Mouse (Mus musculus): Measurements from ENCODE around the gene Frmd4a. TPM values are rescaled to one million over a fixed set of nuclear protein-coding genes. Genes with fewer than 3 reads are reported as not detected.

Gene Frmd4a
- polyA plus RNA-seq, 1 experiment from 2014 or later: 48.1 TPM

DNA sequence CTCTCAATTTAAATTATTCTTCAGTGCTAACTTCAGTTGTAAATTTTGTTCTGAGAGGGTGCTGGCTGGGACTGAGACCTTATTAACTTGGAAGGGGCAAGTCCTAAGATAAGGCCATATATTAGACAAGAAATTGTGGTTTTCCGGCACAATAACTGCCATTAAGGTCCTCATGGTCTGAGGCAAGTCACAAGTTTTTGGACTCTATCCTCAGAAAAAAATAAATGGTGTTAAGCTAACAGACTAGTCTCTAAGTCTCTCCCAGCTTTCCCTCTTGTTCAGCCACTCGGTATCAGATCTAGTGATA, 493.5 kb downstream of the Frmd4a start:
- no peak for ATAC-seq
- Histone ChIP-seq H3K27me3 (replicated peaks; ENCODE audit: control insufficient read depth, insufficient read depth, low read length) (no peaks in the 10 kb centered on the region), H3K4me3 (ENCODE audit: low read length) (no peak overlapping the region), H3K36me3 (ENCODE audit: control insufficient read depth, insufficient read depth, low read length) (peaks cover 9% of the 10 kb centered on the region), H3K9me3 (ENCODE audit: control insufficient read depth, low read length) (no peaks in the 10 kb centered on the region), H3K4me1 (ENCODE audit: control insufficient read depth, insufficient read depth, low read depth, low read length) (peaks cover 17% of the 10 kb centered on the region), H3K27ac (ENCODE audit: low read depth, low read length) (no peak overlapping the region), H3K4me2 (ENCODE audit: low read length) (no peak overlapping the region), H3K9ac (ENCODE audit: low read depth, low read length) (no peak overlapping the region)
- WGBS: 93% methylated on average over 2 of the region's 2 CpGs

DNA sequence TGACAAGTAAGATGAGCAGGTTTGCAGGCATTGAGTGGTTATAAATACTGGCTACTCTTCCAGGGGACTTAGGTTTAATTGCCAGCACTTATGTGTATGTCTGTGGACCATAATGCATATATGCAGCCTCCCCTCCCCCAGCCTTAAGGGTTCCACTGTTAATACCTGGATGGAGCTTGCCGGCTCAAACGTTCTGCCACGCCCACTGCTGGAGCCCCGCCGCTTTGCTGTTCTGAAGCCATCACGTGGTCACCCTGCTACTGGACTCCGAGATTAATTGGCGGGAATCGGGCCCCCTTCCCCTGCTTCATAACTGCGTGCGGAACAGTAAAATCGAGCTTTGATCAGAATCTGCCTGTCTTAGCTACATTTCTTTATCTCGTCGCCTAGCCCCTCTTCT, 495.1 kb downstream of the Frmd4a start:
- Histone ChIP-seq H3K9ac (ENCODE audit: low read depth, low read length) (no peak overlapping the region), H3K27ac (ENCODE audit: low read depth, low read length) (no peak overlapping the region), H3K4me1 (ENCODE audit: control insufficient read depth, insufficient read depth, low read depth, low read length) (peaks cover 27% of the 10 kb centered on the region), H3K36me3 (ENCODE audit: control insufficient read depth, insufficient read depth, low read length) (peaks cover 3% of the 10 kb centered on the region; the same call in 1 of the 2 replicates), H3K4me2 (ENCODE audit: low read length) (no peak overlapping the region), H3K9me3 (ENCODE audit: control insufficient read depth, low read length) (no peaks in the 10 kb centered on the region), H3K27me3 (replicated peaks; ENCODE audit: control insufficient read depth, insufficient read depth, low read length) (no peaks in the 10 kb centered on the region), H3K4me3 (ENCODE audit: low read length) (no peak overlapping the region)
- 44% methylated on average over 14 of the region's 14 CpGs for WGBS
- no peak for ATAC-seq

DNA sequence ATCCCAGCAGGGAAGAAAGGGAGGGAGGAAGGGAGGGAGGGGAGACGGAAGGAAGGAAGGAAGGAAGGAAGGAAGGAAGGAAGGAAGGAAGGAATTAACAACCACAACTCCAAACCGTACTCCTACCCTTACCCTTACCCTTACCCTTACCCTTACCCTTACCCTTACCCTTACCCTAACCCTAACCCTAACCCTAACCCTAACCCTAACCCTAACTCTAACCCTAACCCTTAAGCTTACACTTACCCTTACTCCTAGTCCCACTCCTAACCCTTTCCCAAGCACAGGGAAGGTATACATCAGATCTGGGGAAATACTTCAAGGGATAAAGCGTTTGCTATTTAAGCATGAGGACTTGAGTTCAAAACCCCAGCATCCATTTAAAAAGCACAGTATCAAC, 498.4 kb downstream of the Frmd4a start:
- Histone ChIP-seq H3K4me3 (ENCODE audit: low read length) (no peak overlapping the region), H3K27ac (ENCODE audit: low read depth, low read length) (no peak overlapping the region), H3K4me2 (ENCODE audit: low read length) (no peak overlapping the region), H3K36me3 (ENCODE audit: control insufficient read depth, insufficient read depth, low read length) (peaks cover 3% of the 10 kb centered on the region; the same call in 1 of the 2 replicates), H3K27me3 (replicated peaks; ENCODE audit: control insufficient read depth, insufficient read depth, low read length) (no peaks in the 10 kb centered on the region), H3K9me3 (ENCODE audit: control insufficient read depth, low read length) (no peaks in the 10 kb centered on the region), H3K9ac (ENCODE audit: low read depth, low read length) (no peak overlapping the region), H3K4me1 (ENCODE audit: control insufficient read depth, insufficient read depth, low read depth, low read length) (peaks cover 11% of the 10 kb centered on the region)
- WGBS: 90% methylated on average over 3 of the region's 3 CpGs
- no peak for ATAC-seq

DNA sequence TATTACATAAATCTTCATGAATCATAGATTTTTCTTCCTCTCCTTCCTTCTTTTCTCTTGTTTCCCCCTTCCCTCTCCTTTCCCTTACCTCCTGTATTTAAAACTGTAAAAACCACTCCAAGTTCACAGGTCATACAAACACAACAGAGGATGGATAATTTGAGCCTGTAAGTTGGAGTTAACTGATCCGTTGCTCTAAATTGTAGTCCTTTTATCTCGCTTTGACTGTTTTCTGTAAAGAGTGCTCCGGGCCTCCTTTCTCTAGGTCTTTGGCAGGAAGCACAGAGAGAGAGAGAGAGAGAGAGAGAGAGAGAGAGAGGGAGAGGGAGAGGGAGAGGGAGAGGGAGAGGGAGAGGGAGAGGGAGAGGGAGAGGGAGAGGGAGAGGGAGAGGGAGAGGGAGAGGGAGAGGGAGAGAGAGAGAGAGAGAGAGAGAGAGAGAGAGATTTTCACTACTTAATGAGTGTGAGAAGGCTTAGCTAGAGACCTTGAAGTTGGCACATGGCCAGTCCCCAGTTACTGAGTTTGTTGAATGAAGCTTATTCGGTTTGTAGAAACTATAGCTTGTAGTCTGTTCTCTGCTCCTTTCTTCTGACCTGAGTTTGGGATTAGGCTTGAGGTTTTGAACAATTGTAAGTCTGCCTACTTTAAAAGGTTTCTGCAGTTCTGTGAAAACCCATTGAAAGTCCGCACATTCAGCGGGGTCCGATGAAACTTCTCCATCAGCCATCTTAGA, 499.5 kb downstream of the Frmd4a start:
- Histone ChIP-seq H3K27ac (ENCODE audit: low read depth, low read length) (peak overlapping the region; percentile 67), H3K9me3 (ENCODE audit: control insufficient read depth, low read length) (no peaks in the 10 kb centered on the region), H3K4me3 (ENCODE audit: low read length) (no peak overlapping the region), H3K4me1 (ENCODE audit: control insufficient read depth, insufficient read depth, low read depth, low read length) (peaks cover 11% of the 10 kb centered on the region), H3K4me2 (ENCODE audit: low read length) (no peak overlapping the region), H3K9ac (ENCODE audit: low read depth, low read length) (no peak overlapping the region), H3K36me3 (ENCODE audit: control insufficient read depth, insufficient read depth, low read length) (peaks cover 6% of the 10 kb centered on the region), H3K27me3 (replicated peaks; ENCODE audit: control insufficient read depth, insufficient read depth, low read length) (no peaks in the 10 kb centered on the region)
- 33% methylated on average over 7 of the region's 7 CpGs for WGBS
- ATAC-seq: peak; percentile 53; the same call in 1 of the 2 replicates

DNA sequence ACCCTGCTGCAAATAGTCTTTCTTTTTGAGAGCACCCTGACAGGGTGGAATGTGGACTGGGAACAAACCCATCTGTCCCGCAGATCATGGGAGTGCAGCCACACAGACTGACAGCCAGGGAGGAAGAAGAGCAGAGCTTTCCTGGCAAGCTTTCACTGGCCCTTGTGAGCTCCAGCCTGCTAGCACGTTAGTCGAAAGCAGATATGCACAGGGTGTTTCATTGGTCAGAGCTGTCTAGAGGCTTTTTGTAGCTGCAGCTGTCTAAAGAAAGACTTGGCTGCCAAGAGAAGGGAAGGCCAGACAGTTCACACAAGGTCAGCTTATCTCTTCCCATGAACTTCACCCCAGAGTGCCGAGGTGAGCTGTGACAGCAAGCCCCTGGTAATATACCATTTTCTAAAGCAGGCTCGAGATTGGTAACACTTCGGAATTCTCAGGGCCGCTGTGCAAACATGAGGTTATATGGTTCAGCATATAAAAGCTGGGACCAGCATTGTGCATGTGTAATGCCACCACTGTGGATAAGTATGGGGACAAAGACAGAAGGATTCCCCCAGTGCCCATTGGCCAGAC, 500.1 kb downstream of the Frmd4a start:
- peak; percentile 67 for ATAC-seq

DNA sequence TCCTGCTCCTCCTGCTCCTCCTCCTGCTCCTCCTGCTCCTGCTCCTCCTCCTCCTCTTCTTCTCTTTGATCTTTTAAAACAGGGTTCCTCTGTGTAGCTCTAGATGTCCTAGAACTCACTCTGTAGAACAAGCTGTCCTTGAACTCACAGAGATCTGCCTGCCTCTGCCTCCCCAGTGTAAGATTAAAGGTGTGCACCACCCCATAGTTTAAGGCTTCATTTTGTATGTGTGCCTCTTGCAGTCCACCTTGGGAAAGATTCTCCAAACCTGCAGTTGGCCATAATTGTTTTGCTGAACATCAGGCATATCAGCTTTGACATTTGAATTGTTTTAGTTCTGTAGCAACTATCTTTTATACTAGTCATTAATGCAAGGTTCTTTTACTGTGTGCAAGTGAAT, 501.0 kb downstream of the Frmd4a start:
- H3K9ac ChIP-seq (ENCODE audit: low read depth, low read length): no peak overlapping the region
- no peak overlapping the region for H3K4me2 ChIP-seq (ENCODE audit: low read length)
- no peaks in the 10 kb centered on the region for H3K9me3 ChIP-seq (ENCODE audit: control insufficient read depth, low read length)
- H3K4me3 ChIP-seq (ENCODE audit: low read length): no peak overlapping the region
- peaks cover 6% of the 10 kb centered on the region for H3K36me3 ChIP-seq (ENCODE audit: control insufficient read depth, insufficient read depth, low read length)
- no peak overlapping the region for H3K27ac ChIP-seq (ENCODE audit: low read depth, low read length)
- peaks cover 11% of the 10 kb centered on the region for H3K4me1 ChIP-seq (ENCODE audit: control insufficient read depth, insufficient read depth, low read depth, low read length)
- no peak for ATAC-seq
- no peaks in the 10 kb centered on the region for H3K27me3 ChIP-seq (replicated peaks; ENCODE audit: control insufficient read depth, insufficient read depth, low read length)

More for the DNA sequence above, 500.1 kb downstream of the Frmd4a start:
- peaks cover 6% of the 10 kb centered on the region for H3K36me3 ChIP-seq (ENCODE audit: control insufficient read depth, insufficient read depth, low read length)
- H3K9ac ChIP-seq (ENCODE audit: low read depth, low read length): no peak overlapping the region
- WGBS: 44% methylated on average over 7 of the region's 7 CpGs
- peaks cover 11% of the 10 kb centered on the region for H3K4me1 ChIP-seq (ENCODE audit: control insufficient read depth, insufficient read depth, low read depth, low read length)
- no peaks in the 10 kb centered on the region for H3K9me3 ChIP-seq (ENCODE audit: control insufficient read depth, low read length)
- no peaks in the 10 kb centered on the region for H3K27me3 ChIP-seq (replicated peaks; ENCODE audit: control insufficient read depth, insufficient read depth, low read length)
- H3K27ac ChIP-seq (ENCODE audit: low read depth, low read length): peak overlapping the region; percentile 67
- no peak overlapping the region for H3K4me2 ChIP-seq (ENCODE audit: low read length)
- H3K4me3 ChIP-seq (ENCODE audit: low read length): no peak overlapping the region

DNA sequence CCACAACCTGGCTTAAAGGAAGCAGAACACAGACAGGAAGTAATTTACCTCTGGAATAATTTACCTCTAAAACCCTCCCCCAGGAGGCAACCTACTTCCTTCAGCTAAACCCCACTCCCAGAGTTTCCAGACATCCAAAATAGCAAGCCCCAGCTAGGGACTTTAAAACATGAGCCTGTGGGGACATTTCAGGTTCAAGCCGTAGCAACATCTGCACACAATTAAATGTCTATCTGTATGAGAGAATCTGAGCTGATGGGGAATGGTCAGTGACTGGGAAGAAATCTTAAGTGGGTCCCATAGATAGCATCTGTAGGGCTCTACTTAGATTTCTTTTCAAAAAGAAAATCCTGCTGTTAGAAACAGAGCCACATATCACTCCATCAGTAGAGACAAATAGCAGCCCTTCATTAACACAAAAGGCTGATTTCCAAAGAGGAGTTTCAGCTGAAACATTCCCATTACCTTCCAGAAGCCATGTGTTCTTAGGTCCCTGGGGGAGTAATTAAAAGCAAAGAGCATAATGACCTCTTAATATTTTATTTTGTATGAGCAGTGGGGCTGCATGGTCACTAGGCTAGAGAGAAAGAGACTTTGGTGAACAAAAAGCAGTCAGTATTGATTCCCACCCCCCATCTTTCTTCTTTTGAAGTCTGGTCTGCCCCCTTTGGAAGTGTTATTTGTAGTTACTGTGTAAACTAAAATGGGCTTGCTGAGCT, 505.4 kb downstream of the Frmd4a start:
- 35% methylated on average over 1 of the region's 1 CpGs for WGBS
- H3K4me2 ChIP-seq (ENCODE audit: low read length): no peak overlapping the region
- no peak for ATAC-seq
- H3K27ac ChIP-seq (ENCODE audit: low read depth, low read length): no peak overlapping the region
- H3K36me3 ChIP-seq (ENCODE audit: control insufficient read depth, insufficient read depth, low read length): peaks cover 3% of the 10 kb centered on the region; the same call in 1 of the 2 replicates
- H3K9ac ChIP-seq (ENCODE audit: low read depth, low read length): no peak overlapping the region
- no peaks in the 10 kb centered on the region for H3K27me3 ChIP-seq (replicated peaks; ENCODE audit: control insufficient read depth, insufficient read depth, low read length)
- no peaks in the 10 kb centered on the region for H3K9me3 ChIP-seq (ENCODE audit: control insufficient read depth, low read length)
- H3K4me1 ChIP-seq (ENCODE audit: control insufficient read depth, insufficient read depth, low read depth, low read length): no peaks in the 10 kb centered on the region
- no peak overlapping the region for H3K4me3 ChIP-seq (ENCODE audit: low read length)

DNA sequence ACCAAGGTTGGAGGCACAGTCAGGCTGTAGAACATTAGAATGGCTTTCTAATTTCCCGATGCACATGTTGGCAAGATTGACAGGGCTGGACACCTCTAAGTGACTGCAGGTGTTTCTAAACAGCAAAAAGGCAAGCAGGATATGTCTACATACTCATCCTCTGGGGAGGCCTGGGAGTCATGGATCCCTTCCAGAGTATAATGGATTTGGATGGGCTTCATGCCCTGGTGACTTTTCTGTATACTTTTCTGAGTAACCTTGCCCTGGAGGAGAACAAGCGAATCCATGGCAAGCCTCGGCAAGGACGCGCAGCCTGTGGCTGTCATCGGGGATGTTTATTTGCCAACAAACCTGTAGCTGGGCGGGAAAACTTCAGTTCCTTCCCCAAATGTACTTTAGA, 509.6 kb downstream of the Frmd4a start:
- H3K9me3 ChIP-seq (ENCODE audit: control insufficient read depth, low read length): no peaks in the 10 kb centered on the region
- H3K27me3 ChIP-seq (replicated peaks; ENCODE audit: control insufficient read depth, insufficient read depth, low read length): no peaks in the 10 kb centered on the region
- no peaks in the 10 kb centered on the region for H3K36me3 ChIP-seq (ENCODE audit: control insufficient read depth, insufficient read depth, low read length)
- WGBS: 65% methylated on average over 7 of the region's 7 CpGs
- H3K9ac ChIP-seq (ENCODE audit: low read depth, low read length): no peak overlapping the region
- no peak for ATAC-seq
- H3K4me3 ChIP-seq (ENCODE audit: low read length): no peak overlapping the region
- H3K4me1 ChIP-seq (ENCODE audit: control insufficient read depth, insufficient read depth, low read depth, low read length): peaks cover 6% of the 10 kb centered on the region; the same call in 1 of the 2 replicates
- no peak overlapping the region for H3K4me2 ChIP-seq (ENCODE audit: low read length)
- no peak overlapping the region for H3K27ac ChIP-seq (ENCODE audit: low read depth, low read length)

DNA sequence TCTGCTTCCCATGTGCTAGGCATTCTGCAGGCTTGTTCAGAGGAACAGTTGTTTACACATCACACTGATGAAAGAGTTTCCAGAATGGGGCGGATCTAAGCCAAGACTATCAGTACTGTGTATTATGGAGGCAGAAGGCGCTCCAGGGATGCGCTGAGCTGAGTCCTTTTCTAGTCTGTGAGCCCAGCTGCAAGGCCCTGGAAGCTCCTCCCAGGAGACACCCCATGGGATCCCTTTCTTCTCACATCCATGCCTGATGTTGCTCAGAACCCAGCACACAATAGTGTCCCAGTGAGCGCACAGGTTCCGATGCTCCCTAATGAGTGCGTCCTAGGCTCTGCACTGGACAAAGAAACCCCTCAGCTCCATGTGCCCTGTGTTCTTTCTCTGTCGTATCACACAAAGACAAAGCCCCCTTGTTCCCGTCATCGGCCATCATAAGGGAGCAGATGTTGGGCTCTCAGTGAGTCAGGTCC, 511.8 kb downstream of the Frmd4a start:
- Histone ChIP-seq H3K4me3 (ENCODE audit: low read length) (no peak overlapping the region), H3K27ac (ENCODE audit: low read depth, low read length) (no peak overlapping the region), H3K36me3 (ENCODE audit: control insufficient read depth, insufficient read depth, low read length) (no peaks in the 10 kb centered on the region), H3K4me1 (ENCODE audit: control insufficient read depth, insufficient read depth, low read depth, low read length) (peaks cover 6% of the 10 kb centered on the region; the same call in 1 of the 2 replicates), H3K27me3 (replicated peaks; ENCODE audit: control insufficient read depth, insufficient read depth, low read length) (no peaks in the 10 kb centered on the region), H3K9ac (ENCODE audit: low read depth, low read length) (no peak overlapping the region), H3K4me2 (ENCODE audit: low read length) (no peak overlapping the region), H3K9me3 (ENCODE audit: control insufficient read depth, low read length) (no peaks in the 10 kb centered on the region)
- ATAC-seq: peak; percentile 82
- WGBS: 32% methylated on average over 9 of the region's 9 CpGs
